Comparison of ENCODE assay signal across 23 mouse cellular contexts in genomic region chr6:67011217-67011518, GRCm38 (mm10). TPM values are rescaled to one million over a fixed set of nuclear protein-coding genes. Genes with fewer than 3 reads are reported as not detected.
DNase-seq lines count a peak whose midpoint lies in the region; ATAC-seq and TF ChIP-seq lines count a peak whose summit lies in the region.
"Had no signal": no experiment of that assay in that cellular context is flagged by ENCODE, and none has a peak within 500 bp of the region (broad histone marks: within the 10 kb centered on the region; RNA-seq: fewer than 3 reads in every experiment).

No protein-coding gene starts in this region.

- H3K27ac ChIP-seq in kidney, embryonic 15.5 days, result 0 out of 2 replicates have a peak overlapping the region, but pooled peaks have one; percentile 54
- H3K27ac ChIP-seq in lung, embryonic 14.5 days (ENCODE audit: low read depth), result no peak overlapping the region
- H3K27ac ChIP-seq in neural tube, embryonic 12.5 days, result no peak overlapping the region
- H3K27ac ChIP-seq: embryonic facial prominence, embryonic 13.5 days; forebrain, embryonic 15.5 days; heart, adult 2 months; hindbrain, embryonic 12.5 days had no signal

- no peak for DNase-seq in kidney, adult 11 months
- DNase-seq in lung, embryonic 14.5 days, result no peak
- DNase-seq in lung, postnatal 14 days, result no peak
- no peak for DNase-seq in neural tube, embryonic 10.5 days (ENCODE audit: extremely low spot score, low spot score)
- no peak for DNase-seq in urinary bladder, adult 18-20 months (ENCODE audit: low spot score in 2 of 2)
- DNase-seq: adrenal gland, adult 2 months; adrenal gland, postnatal 14 days; cerebellum, adult 11 months; cerebellum, adult 8-10 months; cerebellum, postnatal 10 days; cerebellum, postnatal 36 days; gastrocnemius, postnatal 25 days; heart, adult 2 months had no signal

- no peak overlapping the region for H3K4me3 ChIP-seq in kidney, embryonic 15.5 days (replicated peaks)
- H3K4me3 ChIP-seq in lung, embryonic 14.5 days (ENCODE audit: low read depth, low read length), result no peak overlapping the region
- H3K4me3 ChIP-seq in neural tube, embryonic 12.5 days, result no peak overlapping the region
- H3K4me3 ChIP-seq: embryonic facial prominence, embryonic 10.5 days; embryonic facial prominence, embryonic 13.5 days; erythroblast, embryonic 14.5 days; forebrain, embryonic 12.5 days; forebrain, embryonic 15.5 days; heart, adult 2 months; hindbrain, embryonic 12.5 days had no signal

- peaks cover 18% of the 10 kb centered on the region for H3K4me1 ChIP-seq in kidney, embryonic 15.5 days
- peaks cover 8% of the 10 kb centered on the region; the same call in 1 of the 2 replicates for H3K4me1 ChIP-seq in lung, embryonic 14.5 days (ENCODE audit: insufficient read depth)
- no peaks in the 10 kb centered on the region for H3K4me1 ChIP-seq in neural tube, embryonic 12.5 days
- H3K4me1 ChIP-seq: embryonic facial prominence, embryonic 13.5 days; forebrain, embryonic 15.5 days had no signal

- H3K27me3 ChIP-seq in kidney, embryonic 15.5 days, result no peaks in the 10 kb centered on the region
- H3K27me3 ChIP-seq in lung, embryonic 14.5 days (ENCODE audit: insufficient read depth, low read length), result no peaks in the 10 kb centered on the region
- H3K27me3 ChIP-seq in neural tube, embryonic 12.5 days (replicated peaks), result no peaks in the 10 kb centered on the region
- H3K27me3 ChIP-seq: embryonic facial prominence, embryonic 13.5 days; forebrain, embryonic 12.5 days; forebrain, embryonic 15.5 days; hindbrain, embryonic 12.5 days had no signal

- no peaks in the 10 kb centered on the region for H3K9me3 ChIP-seq in kidney, embryonic 15.5 days (replicated peaks)
- no peaks in the 10 kb centered on the region for H3K9me3 ChIP-seq in lung, embryonic 14.5 days (ENCODE audit: low read depth, low read length)
- no peaks in the 10 kb centered on the region for H3K9me3 ChIP-seq in neural tube, embryonic 12.5 days
- H3K9me3 ChIP-seq: embryonic facial prominence, embryonic 10.5 days; embryonic facial prominence, embryonic 13.5 days; forebrain, embryonic 12.5 days; forebrain, embryonic 15.5 days; hindbrain, embryonic 12.5 days had no signal

- no peak overlapping the region for H3K9ac ChIP-seq in kidney, embryonic 15.5 days
- H3K9ac ChIP-seq in lung, embryonic 14.5 days, result no peak overlapping the region
- H3K9ac ChIP-seq in neural tube, embryonic 12.5 days, result no peak overlapping the region
- H3K9ac ChIP-seq: embryonic facial prominence, embryonic 13.5 days; forebrain, embryonic 12.5 days; forebrain, embryonic 15.5 days; hindbrain, embryonic 12.5 days had no signal

- H3K36me3 ChIP-seq in kidney, embryonic 15.5 days, result no peaks in the 10 kb centered on the region
- no peaks in the 10 kb centered on the region for H3K36me3 ChIP-seq in lung, embryonic 14.5 days (ENCODE audit: insufficient read depth)
- no peaks in the 10 kb centered on the region for H3K36me3 ChIP-seq in neural tube, embryonic 12.5 days
- H3K36me3 ChIP-seq: embryonic facial prominence, embryonic 10.5 days; embryonic facial prominence, embryonic 13.5 days; forebrain, embryonic 12.5 days; forebrain, embryonic 15.5 days; hindbrain, embryonic 12.5 days had no signal

- no peak for ATAC-seq in kidney, embryonic 15.5 days (replicated peaks; ENCODE audit: low FRiP score)
- peak; percentile 59 for ATAC-seq in lung, embryonic 14.5 days (ENCODE audit: insufficient read depth)
- 0 out of 2 replicates have a peak, but pooled peaks have one; percentile 13 for ATAC-seq in neural tube, embryonic 12.5 days (ENCODE audit: low FRiP score, low read depth)
- ATAC-seq: CD4-positive, CD25-positive, alpha-beta regulatory T cell, adult 4 months had no signal

- H3K4me2 ChIP-seq in kidney, embryonic 15.5 days, result no peak overlapping the region
- H3K4me2 ChIP-seq in lung, embryonic 14.5 days, result no peak overlapping the region
- H3K4me2 ChIP-seq in neural tube, embryonic 12.5 days (replicated peaks), result no peak overlapping the region
- H3K4me2 ChIP-seq: embryonic facial prominence, embryonic 13.5 days; forebrain, embryonic 12.5 days; forebrain, embryonic 15.5 days; heart, embryonic 11.5 days; hindbrain, embryonic 12.5 days had no signal

- no peak for TF ChIP-seq CTCF in lung, embryonic 14.5 days (IDR thresholded peaks at IDR 0.05; ENCODE audit: low read depth)

RNA-seq across cellular contexts. Expression of gene Gadd45a, which starts 26.1 kb away (rescaled TPM):
- polyA plus RNA-seq in kidney, embryonic 15.5 days (2015; fragmentation: Nextera tagmentation; extraction: Ambion mirVana), result 32.7 and 41.2 TPM in 2 replicates
- 9.9 and 13.0 TPM in 2 replicates for polyA plus RNA-seq in lung, embryonic 14.5 days (2014; fragmentation: Nextera tagmentation; extraction: Ambion mirVana)
- 35.3 and 35.6 TPM in 2 replicates for polyA plus RNA-seq in neural tube, embryonic 12.5 days (2016; fragmentation: Nextera tagmentation; extraction: Ambion mirVana)
